Mouse (Mus musculus) adrenal gland, postnatal 4 days (tissue): ENCODE data around the gene Dmd. TPM values are rescaled to one million over a fixed set of nuclear protein-coding genes. Genes with fewer than 3 reads are reported as not detected.

Experiments used
- DNase-seq, 2 experiments: peaks; one replicate each; pipeline ENCODE4 v3.0.0; 2021 to 2022; ENCODE audit warnings: low spot score in 2 of 2, mixed read lengths in 2 of 2
- total RNA-seq, 2 experiments: library from RNA; stranded (reverse); gene quantifications; 2 replicates each; pipeline ENCODE4 v1.2.3; 2021

Gene Dmd
- total RNA-seq, 2 experiments from 2014 or later = 53.2 to 56.4 TPM

DNA sequence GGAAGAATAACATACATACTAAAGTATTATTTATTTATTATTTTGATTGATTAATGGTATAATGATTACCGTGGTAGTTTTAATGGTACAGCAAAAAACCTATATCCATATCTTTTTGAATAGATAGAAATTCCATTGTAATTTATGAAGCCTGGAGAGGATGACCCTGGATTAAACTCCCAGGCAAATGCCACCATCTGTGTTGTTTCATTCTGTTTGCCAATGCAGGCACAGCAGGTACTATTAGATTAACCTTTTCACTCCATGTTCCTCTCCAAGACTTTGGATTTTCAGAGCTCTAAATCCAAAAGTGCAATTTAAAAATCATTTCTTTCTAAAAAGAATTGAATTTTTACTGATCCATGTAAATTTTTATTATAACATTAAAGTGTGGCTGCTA lies 1383.5 kb downstream of the Dmd start:
- DNase-seq = no peak

DNA sequence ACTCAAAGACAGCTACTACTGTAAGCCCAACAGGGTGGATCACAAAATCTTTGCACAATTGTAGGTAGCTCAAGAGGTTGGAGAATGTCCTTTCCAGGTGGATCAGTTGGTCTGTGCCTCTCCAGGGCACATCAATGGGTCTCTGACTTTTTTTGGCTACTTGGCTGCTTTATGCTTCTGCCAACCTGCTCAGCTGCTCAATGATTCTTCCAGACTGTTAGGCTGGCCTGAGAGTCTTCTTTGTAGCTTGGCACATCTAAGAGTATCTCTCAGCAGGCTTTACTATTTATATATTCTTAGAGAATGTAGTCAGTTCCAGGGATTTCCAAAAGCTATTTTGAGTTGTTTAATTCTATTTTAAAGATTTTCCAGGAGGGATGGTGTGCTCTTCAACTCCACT lies 1416.3 kb downstream of the Dmd start:
- DNase-seq = no peak

DNA sequence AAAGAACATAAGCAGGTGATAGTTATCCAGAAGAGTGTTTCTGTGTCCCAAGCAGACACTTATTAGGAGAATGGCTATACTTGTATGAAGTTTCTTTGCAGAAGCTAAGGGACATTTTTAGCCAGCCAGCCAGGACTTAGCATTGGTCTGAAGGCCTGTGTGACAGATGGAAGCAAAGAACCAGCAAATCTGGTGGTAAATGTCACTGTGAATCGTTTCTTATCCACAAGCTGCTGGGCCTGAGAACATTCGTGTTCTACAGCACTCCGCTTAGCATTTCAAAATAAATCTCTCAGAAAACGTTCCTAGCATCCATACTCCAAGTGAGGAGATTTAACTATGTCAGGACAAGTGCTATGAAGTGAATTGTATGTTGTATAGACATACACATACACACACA lies 1486.9 kb downstream of the Dmd start:
- no peak for DNase-seq

DNA sequence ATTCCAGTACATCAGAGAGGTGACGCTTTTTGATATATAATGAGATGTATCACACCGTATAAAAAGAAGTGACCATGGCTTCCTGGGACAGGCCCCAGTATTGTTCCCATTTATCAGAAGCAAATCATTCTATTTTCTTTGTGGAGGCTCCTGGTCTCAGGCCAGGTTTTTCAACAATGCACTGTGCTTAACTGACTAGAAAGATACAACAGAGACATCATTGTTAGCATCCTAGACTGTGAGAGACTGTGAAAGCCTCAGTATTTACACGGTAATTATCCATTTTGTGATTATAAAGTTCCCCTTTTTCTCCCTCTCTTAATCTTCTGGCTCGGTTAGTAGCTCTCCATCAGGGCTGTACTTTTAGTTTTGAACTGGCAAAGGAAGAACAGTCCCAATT lies 1487.9 kb downstream of the Dmd start:
- DNase-seq = no peak

DNA sequence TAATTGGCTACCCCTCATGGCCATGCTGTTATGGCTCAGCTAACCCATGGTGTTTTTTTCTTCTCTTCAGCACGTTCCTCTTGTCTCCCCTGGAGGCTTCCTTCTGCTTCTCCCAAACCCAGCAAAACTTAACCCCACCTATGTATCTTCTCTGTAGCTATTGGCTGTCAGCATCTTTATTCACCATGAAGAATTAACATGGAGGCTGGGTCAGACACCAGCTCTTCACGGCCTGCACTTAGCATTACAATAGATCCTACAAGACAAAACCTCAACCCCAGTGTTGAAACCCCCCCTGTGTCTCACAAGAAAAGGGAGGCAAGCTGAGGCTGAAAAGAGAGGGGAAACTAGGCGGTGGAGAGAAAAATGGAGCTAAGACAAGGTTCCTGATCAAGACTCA lies 1494.3 kb downstream of the Dmd start:
- no peak for DNase-seq

DNA sequence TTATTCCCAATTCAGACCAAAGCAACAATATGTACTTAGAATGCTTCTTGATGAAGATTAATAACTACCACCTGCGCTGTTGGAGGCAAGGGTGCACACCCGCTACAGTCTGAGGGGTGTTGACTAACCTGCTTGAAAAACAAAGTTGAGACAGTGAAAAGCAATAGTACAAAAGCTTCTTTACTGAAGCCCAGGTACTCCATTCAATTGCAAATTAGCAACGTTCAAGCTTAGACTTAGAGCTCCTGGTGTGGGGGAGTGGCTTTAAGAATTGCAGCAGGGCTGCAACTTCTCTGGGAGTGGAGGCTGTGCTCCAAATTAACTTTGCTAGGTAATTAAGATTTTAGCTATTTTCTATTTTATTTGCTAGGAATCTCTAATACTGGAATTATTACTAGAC lies 1495.3 kb downstream of the Dmd start:
- no peak for DNase-seq

DNA sequence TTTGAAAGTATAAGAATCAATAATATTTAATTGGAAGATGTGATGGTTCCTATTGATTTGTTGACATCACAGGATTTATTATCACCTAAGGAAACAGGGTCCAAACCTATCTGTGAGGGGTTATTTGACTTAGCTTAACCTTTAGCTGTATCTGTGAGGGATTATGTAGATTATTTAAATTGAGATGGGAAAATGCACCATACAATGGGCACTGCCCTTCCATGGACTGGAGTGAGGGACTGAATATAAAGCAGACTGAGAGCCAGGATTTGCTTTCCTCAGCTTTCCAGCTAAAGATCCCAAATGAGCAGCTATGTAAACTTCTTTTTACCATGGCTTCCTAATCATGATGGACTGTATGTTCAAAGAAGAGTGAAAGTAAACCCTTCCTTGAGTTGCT lies 1496.0 kb downstream of the Dmd start:
- DNase-seq = no peak

DNA sequence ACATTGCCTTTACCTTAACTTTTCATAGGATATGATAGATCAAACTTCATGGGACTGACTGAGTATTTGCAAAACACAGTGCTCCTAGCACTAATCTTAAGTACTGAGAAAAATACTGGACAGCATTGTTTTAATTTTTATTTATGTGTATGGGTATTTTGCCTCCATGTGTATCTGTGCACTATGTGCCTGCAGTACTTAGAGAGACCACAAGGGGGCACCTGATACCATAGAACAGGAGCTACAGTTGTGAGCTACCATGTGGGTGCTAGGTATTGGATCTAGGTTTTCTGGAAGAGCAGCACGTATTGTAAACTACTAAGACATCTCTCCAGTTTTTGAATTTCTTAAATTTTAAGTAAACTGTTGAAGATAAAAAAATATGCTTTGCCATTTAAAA lies 1505.8 kb downstream of the Dmd start:
- no peak for DNase-seq

DNA sequence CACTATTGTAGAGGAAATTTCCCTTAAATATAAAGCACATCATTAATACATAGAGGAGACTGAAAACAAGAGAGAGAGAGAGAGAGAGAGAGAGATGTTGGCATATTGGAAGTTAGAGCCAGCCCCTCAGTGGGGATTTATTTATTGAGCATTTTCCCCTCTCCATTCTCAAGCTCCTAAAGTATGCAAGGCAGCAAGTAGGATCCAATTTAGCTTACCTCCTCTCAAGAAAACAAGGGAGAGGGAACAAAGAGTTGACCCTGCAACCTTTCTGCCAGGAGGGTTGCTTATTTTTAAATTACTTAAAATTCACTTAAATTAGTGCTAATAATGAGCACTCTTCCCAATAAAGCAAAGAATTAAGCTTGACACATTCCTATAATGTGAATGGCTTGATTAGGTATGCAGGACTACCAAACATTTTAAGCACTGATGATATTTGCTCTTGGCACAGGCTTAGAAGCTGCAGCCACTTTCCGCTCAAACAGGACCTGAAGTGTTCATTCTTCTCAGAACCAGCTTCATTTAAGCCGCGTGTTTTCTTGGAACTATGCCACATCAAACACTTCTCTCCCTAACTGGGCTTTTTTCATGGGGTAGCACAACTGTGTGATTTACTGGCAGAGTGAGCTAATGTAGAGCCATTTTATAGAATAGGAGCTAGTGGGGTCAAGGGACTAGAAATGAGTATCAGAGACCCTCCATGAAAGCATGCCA lies 1566.1 kb downstream of the Dmd start:
- no peak for DNase-seq

DNA sequence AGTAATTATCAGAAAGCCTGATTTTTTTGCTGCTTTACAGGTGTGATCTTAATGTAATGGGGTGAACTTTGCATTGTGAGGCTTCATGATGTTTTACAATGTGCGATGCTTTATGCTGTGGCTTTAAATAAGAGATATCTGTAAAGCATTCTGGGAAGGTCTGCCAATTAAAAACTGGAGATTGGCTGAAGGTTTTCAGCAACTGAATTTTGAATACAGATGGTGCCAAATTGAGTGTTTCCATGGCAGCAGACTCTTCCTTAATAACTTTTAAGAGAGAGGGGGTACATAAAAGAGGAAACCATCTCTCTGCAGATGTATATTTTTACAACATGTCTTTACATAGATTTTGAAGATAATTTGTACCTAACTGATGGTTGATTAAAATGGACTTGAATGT lies 1603.3 kb downstream of the Dmd start:
- DNase-seq = no peak

DNA sequence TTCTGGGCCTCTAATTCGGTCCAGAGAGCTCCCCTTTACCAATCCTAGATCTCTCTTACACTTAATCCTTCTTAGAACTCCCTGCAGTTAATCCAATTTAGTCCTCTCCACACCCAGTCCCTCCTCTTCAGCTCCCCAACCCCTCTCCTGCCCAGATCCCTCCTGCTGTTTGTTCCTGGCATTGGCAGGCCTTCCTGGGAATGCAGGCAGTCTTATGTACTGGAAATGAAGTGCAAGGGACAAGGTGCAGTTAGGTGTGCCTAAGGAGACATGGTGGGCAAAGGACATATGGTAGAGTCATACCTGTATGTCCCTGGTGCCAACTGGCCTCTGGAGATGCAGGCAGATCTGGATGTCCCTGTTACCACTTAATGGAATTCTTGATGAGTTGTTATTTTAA lies 1604.8 kb downstream of the Dmd start:
- DNase-seq = no peak

DNA sequence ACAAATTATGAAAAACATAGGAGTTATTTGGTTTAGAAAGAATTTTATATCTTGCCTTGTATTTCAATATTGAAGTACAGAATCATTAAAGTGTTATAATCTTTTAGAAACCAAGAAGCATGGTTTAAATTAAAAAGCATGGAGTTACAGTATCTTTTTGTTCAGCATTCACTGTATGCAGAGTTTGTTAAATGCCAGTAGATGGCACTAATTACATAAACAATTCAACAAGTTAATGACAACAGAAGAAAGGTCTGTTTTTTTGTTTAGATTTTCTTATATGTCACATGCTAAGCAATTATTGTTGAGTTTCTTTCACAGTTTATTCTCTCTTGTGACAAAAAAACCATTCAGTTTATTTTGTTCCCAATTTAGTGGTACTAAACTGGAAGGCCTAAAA lies 1649.8 kb downstream of the Dmd start:
- DNase-seq = no peak

DNA sequence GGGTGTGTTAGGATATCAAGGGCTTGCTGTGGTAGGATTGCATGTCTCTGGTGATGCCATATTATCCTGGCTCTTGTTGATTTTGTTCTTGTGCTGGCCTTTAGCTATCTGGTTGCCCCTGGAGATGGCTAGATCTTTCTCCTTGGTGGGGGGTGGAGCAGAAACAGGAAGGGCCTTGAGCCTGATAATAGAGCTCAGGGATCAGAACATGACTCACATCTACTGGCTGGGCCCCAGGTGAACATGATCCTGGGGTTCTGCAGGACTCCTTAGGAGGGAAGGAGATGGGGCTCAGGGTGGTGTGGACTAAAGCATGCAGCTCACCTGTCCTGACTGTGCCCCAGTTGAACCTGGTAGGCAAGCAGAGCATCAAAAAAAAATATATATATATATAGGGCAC lies 1691.8 kb downstream of the Dmd start:
- peak in 1 of 2 experiments; percentile 3 for DNase-seq

DNA sequence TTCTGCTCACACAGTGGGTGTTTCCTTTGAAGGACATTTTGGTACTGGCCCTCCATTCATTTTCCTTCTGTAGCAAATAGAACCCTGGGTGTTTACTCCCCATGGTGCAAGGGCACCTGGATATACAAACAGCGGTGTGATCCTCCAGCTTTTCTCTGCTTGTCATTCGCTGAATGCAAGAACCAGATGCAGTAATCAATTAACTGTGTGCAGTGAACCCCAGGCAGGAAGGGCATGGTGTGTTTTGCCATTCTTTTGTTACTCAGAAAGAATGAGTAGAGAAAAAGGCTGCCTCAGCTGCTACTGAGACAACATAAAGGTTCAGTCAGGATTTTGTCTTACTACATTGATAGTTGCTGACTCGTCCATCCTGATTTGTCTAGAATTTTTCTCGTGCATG lies 1799.0 kb downstream of the Dmd start:
- DNase-seq = no peak

DNA sequence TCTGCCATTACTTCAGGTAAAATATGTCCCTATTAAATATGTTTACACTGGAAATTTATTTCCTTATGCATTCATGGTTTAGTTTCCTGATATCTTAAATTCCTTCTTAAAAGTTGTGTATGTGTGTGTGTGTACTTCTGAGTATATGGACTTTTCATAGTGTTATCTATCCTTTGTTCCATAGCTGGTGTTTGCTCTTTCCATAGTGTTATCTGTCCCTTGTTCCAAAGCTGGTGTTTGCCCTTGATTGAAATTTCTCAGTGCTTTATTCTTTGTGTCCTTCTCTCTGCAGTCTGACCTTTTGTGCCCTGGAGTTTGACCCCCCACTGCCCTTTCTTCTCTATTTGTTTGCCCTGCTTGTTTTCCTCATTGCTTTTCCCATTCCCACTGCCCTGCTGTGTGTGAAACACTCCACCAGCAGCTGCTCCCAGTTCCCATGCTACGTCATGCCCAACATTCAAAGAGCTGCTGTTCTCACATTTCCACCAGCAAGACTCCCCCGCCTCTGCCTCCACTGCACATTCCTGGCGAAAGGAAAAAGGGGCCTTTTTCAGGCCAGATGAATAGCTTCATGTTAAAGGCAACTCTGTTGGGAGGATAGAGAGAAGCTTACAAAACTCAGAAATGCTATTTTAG lies 1911.5 kb downstream of the Dmd start:
- no peak for DNase-seq

DNA sequence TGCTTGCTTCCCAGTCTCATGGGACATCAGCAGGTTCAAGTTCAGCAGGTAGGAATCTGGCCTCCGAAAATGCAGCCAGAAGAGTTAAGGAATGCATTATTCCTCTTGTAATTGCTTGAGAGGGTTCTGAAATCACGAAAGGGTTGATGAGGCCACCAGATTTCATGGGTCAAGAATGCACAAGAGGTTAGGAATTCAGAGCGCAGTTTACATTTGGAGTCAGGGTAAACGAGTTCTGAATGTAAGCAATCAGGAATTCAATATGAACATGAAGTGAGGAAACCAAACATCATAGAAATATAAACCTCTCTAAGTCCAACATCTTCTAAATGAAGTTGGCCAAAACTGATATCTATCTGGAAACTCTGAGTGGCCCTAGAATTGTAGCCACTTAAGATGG lies 1924.4 kb downstream of the Dmd start:
- no peak for DNase-seq

DNA sequence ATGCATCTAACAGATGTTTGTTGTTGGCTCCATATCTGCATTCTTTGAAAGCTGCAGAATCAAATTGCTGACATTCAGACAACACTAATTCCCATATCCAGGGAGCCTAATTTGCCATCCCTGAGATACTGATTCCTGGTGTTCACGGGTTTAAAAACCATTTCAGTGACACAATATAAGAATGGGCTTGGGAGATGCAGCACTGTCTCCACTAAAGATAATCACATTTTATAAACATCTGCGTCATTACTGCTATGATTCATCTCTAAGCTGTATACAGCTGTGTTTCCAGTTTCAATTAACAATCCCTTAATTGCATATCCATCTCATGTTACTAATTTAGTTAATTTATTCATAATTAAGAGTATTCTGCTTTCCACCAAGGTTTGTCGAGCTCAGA lies 1929.5 kb downstream of the Dmd start:
- no peak for DNase-seq

DNA sequence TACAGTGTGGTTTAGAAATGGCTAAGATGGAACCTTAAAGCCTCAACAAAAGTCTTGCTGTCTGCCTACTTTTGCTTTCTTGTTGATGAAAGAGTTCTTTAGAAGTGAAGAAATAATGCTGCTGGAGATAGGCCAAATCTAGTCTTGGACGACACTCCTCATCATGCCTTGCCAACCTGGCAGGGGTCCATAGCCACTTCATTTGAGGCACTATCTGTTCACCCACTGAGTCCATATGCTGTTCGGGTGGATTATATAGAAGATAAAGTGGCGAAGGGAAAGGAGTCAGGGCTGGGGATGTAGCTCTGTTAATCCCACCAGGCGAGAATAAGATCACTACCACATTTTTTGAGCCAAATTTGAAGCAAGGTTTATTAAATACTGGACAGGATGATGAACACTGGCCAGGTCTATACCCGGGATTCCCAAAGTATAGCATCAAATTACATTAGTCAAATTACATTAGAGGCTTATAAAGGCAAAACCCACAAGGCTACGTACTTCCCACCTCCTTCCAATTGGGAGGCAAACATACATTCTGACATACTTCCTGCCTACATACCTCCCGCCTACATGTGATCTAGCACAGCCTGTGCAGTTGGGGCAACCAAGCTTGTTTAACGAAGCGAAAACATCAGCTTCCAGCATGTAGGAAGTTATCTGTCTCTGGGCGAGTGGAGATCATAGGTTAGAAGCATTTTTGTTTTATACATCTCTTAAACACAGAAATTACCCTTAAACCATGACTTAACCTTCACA lies 1984.2 kb downstream of the Dmd start:
- no peak for DNase-seq

DNA sequence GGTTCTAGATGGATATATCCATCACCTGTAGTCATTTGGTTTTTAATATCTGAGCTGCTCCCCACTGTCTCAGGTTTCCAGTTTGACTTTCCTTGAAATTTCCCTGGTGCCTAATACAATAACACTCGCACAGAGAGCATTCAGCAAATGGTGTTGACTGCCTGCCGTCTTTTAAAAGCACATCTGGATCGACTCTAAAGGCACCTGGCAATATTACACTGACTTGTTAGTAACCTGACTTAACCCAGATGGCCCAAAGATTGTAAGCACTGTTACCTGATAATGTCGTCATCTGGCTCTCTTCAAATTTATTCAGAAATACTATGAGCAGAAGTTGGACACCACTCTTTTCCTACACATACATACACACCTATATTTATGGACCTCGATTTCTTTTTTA lies 2011.9 kb downstream of the Dmd start:
- no peak for DNase-seq

DNA sequence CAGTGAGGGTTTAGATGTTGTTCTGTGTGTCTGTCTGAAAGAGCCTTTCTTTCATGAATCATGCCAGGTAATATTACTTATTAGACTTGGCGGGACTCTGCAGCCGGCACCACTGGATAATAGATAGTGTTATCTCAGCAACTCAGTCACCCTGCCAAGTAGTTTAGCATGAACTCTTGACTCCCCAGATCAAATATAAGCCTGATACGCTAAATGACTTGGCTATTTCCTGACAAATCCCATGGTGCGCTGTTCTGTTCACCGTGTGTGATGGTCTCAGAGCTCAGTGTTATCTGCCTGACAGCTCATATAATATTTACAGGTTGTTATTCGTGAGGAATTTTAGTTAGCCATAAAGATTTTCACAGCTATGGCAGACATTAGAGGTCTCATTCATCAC lies 2012.3 kb downstream of the Dmd start:
- no peak for DNase-seq

DNA sequence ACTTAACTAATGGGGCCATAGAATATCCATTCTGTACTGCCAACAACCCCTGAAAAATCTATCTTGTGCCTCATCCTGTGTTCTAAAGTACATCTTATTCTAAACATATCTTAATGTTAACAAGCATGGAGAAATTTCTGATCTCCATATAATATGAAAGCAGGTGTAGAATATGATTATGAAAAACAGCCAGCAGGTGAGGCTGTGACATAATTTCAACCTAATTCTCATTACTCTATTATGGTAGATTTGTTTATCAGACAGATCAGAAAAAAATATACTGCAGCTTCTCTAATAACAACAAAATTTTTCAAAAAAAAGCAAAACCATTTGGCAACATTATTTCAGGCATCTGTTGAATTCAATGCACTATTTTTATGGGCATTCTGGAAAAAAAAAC lies 2059.6 kb downstream of the Dmd start:
- no peak for DNase-seq

DNA sequence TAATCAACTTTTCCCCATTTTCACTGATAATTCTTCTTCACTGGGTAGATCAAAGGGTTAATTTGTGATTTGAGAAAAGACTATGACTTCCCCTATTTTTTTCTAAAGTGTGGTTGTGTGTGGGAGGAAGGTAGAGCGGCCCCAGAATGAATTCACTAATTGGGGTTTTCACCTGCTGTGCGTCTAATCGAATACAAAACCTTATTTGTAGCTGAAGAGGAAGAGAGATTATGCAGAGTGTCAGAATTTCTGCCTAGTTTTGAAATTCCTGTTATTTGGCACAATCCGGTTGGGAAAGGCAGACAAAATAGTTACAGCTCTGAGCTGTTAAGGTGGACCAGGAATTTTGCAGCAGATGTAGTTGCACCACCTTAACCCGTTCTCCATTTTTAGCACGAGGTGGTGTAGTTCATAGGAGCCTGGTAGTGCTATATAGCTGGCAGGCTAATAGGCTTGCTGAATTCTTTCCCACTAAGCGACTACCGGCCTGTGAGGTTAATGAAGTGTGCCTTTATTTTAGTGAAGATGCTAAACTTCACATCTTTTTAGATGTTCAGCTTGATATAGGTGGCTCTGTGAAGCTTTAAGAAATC lies 2092.9 kb downstream of the Dmd start:
- no peak for DNase-seq
